Mouse (Mus musculus) kidney, postnatal 25 days (tissue): ENCODE results near the gene Nsdhl.
A peak's percentile ranks its signal among the peaks of the same experiment; 100 is the strongest.

Experiments used
- DNase-seq, 2 experiments: peaks; one replicate each; pipeline ENCODE4 v3.0.0; 2021; ENCODE audit warnings: mixed read lengths in 2 of 2

Nsdhl gene

GRCm38 (mm10) chrX:72917884-72918681, at the start of gene Nsdhl, which contains the start of gene Cetn2:
TSS of gene Nsdhl (plus strand) at chrX:72918557.
TSS of gene Cetn2 (minus strand) at chrX:72918411.
- peak; percentile 89 to 96 for DNase-seq

GRCm38 (mm10) chrX:72895388-72896054, 22.8 kb upstream of the Nsdhl start:
- no peak for DNase-seq

- DNase-seq = no peak
Observed at GRCm38 (mm10) chrX:72896055-72896437, 22.3 kb upstream of the Nsdhl start.

- no peak for DNase-seq
Observed at GRCm38 (mm10) chrX:72902530-72902929, 15.8 kb upstream of the Nsdhl start.

GRCm38 (mm10) chrX:72907619-72908403, 10.5 kb upstream of the Nsdhl start:
- no peak for DNase-seq

GRCm38 (mm10) chrX:72908404-72908741, 10.0 kb upstream of the Nsdhl start:
- peak; percentile 51 to 55 for DNase-seq

- DNase-seq = no peak
Observed at GRCm38 (mm10) chrX:72911611-72912010, 6.7 kb upstream of the Nsdhl start.

GRCm38 (mm10) chrX:72918682-72919059, 314 bp downstream of the Nsdhl start:
- DNase-seq = no peak

- DNase-seq = no peak
Observed at GRCm38 (mm10) chrX:72921391-72921790, 3.0 kb downstream of the Nsdhl start.

GRCm38 (mm10) chrX:72953464-72953863, 35.1 kb downstream of the Nsdhl start:
- peak; percentile 35 to 74 for DNase-seq

- no peak for DNase-seq
Observed at GRCm38 (mm10) chrX:72956486-72956885, 38.1 kb downstream of the Nsdhl start.

- peak in 1 of 2 experiments; percentile 56 for DNase-seq
Observed at GRCm38 (mm10) chrX:72960431-72960830, 42.1 kb downstream of the Nsdhl start.

GRCm38 (mm10) chrX:72961511-72961910, 43.2 kb downstream of the Nsdhl start:
- no peak for DNase-seq

- no peak for DNase-seq
Observed at GRCm38 (mm10) chrX:72962743-72963142, 44.4 kb downstream of the Nsdhl start.

GRCm38 (mm10) chrX:72982831-72983230, 64.5 kb downstream of the Nsdhl start:
- DNase-seq = no peak

- DNase-seq = no peak
Observed at GRCm38 (mm10) chrX:72985607-72986006, 67.2 kb downstream of the Nsdhl start.

GRCm38 (mm10) chrX:72986841-72987519, 68.6 kb downstream of the Nsdhl start, which contains the start of gene Zfp185:
TSS of gene Zfp185 (plus strand) at chrX:72987339.
- DNase-seq = peak; percentile 73 to 89

GRCm38 (mm10) chrX:72987520-72987905, 69.2 kb downstream of the Nsdhl start:
- DNase-seq = no peak

GRCm38 (mm10) chrX:72988431-72988830, 70.1 kb downstream of the Nsdhl start:
- DNase-seq = peak; percentile 30 to 44

- DNase-seq = no peak
Observed at GRCm38 (mm10) chrX:72990581-72990980, 72.2 kb downstream of the Nsdhl start.

- DNase-seq = no peak
Observed at GRCm38 (mm10) chrX:72992291-72992919, 74.0 kb downstream of the Nsdhl start.

GRCm38 (mm10) chrX:72995542-72995941, 77.2 kb downstream of the Nsdhl start:
- peak in 1 of 2 experiments; percentile 5 for DNase-seq
